9 mouse cellular contexts compared by ENCODE assay signal in genomic region chr5:150952669-150953521, GRCm38 (mm10). TPM values are rescaled to one million over a fixed set of nuclear protein-coding genes. Genes with fewer than 3 reads are reported as not detected.
A peak's percentile ranks its signal among the peaks of the same experiment; 100 is the strongest.
DNase-seq lines count a peak whose midpoint lies in the region; ATAC-seq and TF ChIP-seq lines count a peak whose summit lies in the region.
"Had no signal": no experiment of that assay in that cellular context is flagged by ENCODE, and none has a peak within 500 bp of the region (broad histone marks: within the 10 kb centered on the region; RNA-seq: fewer than 3 reads in every experiment).

No protein-coding gene starts in this region.

- H3K27ac ChIP-seq in forebrain, embryonic 11.5 days (ENCODE audit: low read depth, low read length), result no peak overlapping the region
- no peak overlapping the region for H3K27ac ChIP-seq in hindbrain, embryonic 14.5 days
- H3K27ac ChIP-seq in liver, adult 2 months (replicated peaks; ENCODE audit: insufficient read depth, low read depth, low read length), result no peak overlapping the region
- H3K27ac ChIP-seq: macrophage had no signal

- no peaks in the 10 kb centered on the region for H3K36me3 ChIP-seq in forebrain, embryonic 11.5 days (ENCODE audit: control insufficient read depth, insufficient read depth, low read length)
- no peaks in the 10 kb centered on the region for H3K36me3 ChIP-seq in hindbrain, embryonic 14.5 days (replicated peaks; ENCODE audit: control insufficient read depth, insufficient read depth)
- H3K36me3 ChIP-seq in liver, adult 2 months (ENCODE audit: control insufficient read depth, insufficient read depth, low read length), result no peaks in the 10 kb centered on the region

- 2% methylated on average over 79 of the region's 89 CpGs for WGBS in forebrain, embryonic 11.5 days
- WGBS in hindbrain, embryonic 14.5 days, result 2% methylated on average over 87 of the region's 89 CpGs
- 6% methylated on average over 89 of the region's 89 CpGs for WGBS in liver, adult 2 months

- TF ChIP-seq CTCF in liver, adult 2 months (IDR thresholded peaks at IDR 0.05; ENCODE audit: low read depth, low read length), result peak; percentile 71

- H3K27me3 ChIP-seq in forebrain, embryonic 11.5 days (ENCODE audit: control insufficient read depth, insufficient read depth, low read length), result peaks cover 24% of the 10 kb centered on the region
- H3K27me3 ChIP-seq in hindbrain, embryonic 14.5 days (ENCODE audit: control insufficient read depth, insufficient read depth, low read length), result peaks cover 12% of the 10 kb centered on the region
- no peaks in the 10 kb centered on the region for H3K27me3 ChIP-seq in liver, adult 2 months (ENCODE audit: control insufficient read depth, insufficient read depth, low read length)

- H3K79me2 ChIP-seq in liver, adult 2 months (ENCODE audit: control insufficient read depth, insufficient read depth, low read length), result no peaks in the 10 kb centered on the region

- intact Hi-C loops in left cerebral cortex, postnatal 14 days (cut with DNase I), result no loop called here

- H3K4me2 ChIP-seq in forebrain, embryonic 11.5 days (ENCODE audit: low read depth, low read length, severe bottlenecking), result peak overlapping the region; percentile 59
- H3K4me2 ChIP-seq in hindbrain, embryonic 14.5 days (replicated peaks), result peak overlapping the region; percentile 80

- H3K9me3 ChIP-seq in forebrain, embryonic 11.5 days (ENCODE audit: control insufficient read depth, low read length), result no peaks in the 10 kb centered on the region
- H3K9me3 ChIP-seq in hindbrain, embryonic 14.5 days (ENCODE audit: control insufficient read depth, low read length), result no peaks in the 10 kb centered on the region

- no peak for TF ChIP-seq POLR2A in liver, adult 2 months (IDR thresholded peaks at IDR 0.05; ENCODE audit: extremely low read depth, insufficient read depth, low read length)

- peak; percentile 25 for DNase-seq in right cerebral cortex, postnatal 4 days
- no peak for DNase-seq in right cerebral cortex, adult 2 months (ENCODE audit: low spot score in 2 of 2)
- DNase-seq in forebrain, embryonic 11.5 days (ENCODE audit: low spot score), result peak; percentile 71
- peak; percentile 25 for DNase-seq in hindbrain, embryonic 14.5 days (ENCODE audit: low spot score)
- peak; percentile 19 for DNase-seq in liver, adult 2 months (ENCODE audit: extremely low read depth, low read depth, low spot score)
- DNase-seq in neural tube, embryonic 10.5 days (ENCODE audit: extremely low spot score, low spot score), result peak; percentile 55
- DNase-seq in spleen, adult 12 weeks (ENCODE audit: low spot score), result no peak
- no peak for DNase-seq in left cerebral cortex, postnatal 14 days (ENCODE audit: low spot score in 2 of 2)

- peak; percentile 77 for ATAC-seq in forebrain, embryonic 11.5 days (replicated peaks; ENCODE audit: low FRiP score)
- ATAC-seq in hindbrain, embryonic 14.5 days (ENCODE audit: low FRiP score), result peak; percentile 82

- H3K4me3 ChIP-seq in forebrain, embryonic 11.5 days (ENCODE audit: low read depth, low read length), result peak overlapping the region; percentile 41
- H3K4me3 ChIP-seq in hindbrain, embryonic 14.5 days (replicated peaks; ENCODE audit: low read length), result peak overlapping the region; percentile 52
- peak overlapping the region; percentile 31; the same call in 1 of the 2 replicates for H3K4me3 ChIP-seq in liver, adult 2 months (ENCODE audit: insufficient read depth, low read depth, low read length)

- peak overlapping the region; percentile 32 for H3K9ac ChIP-seq in forebrain, embryonic 11.5 days (ENCODE audit: low read length)
- H3K9ac ChIP-seq in hindbrain, embryonic 14.5 days, result peak overlapping the region; percentile 65
- H3K9ac ChIP-seq in liver, adult 2 months (ENCODE audit: low read depth, low read length), result peak overlapping the region; percentile 46

- peaks cover 8% of the 10 kb centered on the region; the same call in 1 of the 2 replicates for H3K4me1 ChIP-seq in forebrain, embryonic 11.5 days (replicated peaks; ENCODE audit: control insufficient read depth, insufficient read depth, low read length)
- peaks cover 10% of the 10 kb centered on the region for H3K4me1 ChIP-seq in hindbrain, embryonic 14.5 days (replicated peaks; ENCODE audit: control insufficient read depth, insufficient read depth, low read length)
- no peaks in the 10 kb centered on the region for H3K4me1 ChIP-seq in liver, adult 2 months (ENCODE audit: control insufficient read depth, insufficient read depth, low read length)

RNA-seq across cellular contexts. Expression of gene Kl, which starts 0.5 kb away (rescaled TPM):
- polyA plus RNA-seq in forebrain, embryonic 11.5 days (2014; fragmentation: Nextera tagmentation; extraction: Ambion mirVana), result 0.19 and 0.20 TPM in 2 replicates
- polyA plus RNA-seq in hindbrain, embryonic 14.5 days (2014; fragmentation: Nextera tagmentation; extraction: Ambion mirVana), result 1.2 and 1.9 TPM in 2 replicates
- 0.07 TPM in 1 of 2 replicates, not detected in the other for total RNA-seq in liver, adult 2 months (2014; rRNA removed)
- polyA plus RNA-seq in liver, adult 2 months (2012; rRNA removed), result not detected in 2 replicates
- total RNA-seq in left cerebral cortex, postnatal 14 days (2021), result 1 to 10 TPM; 2.9 to 3.3 TPM
- polyA plus RNA-seq: macrophage had no signal

Comparison
In these comparisons a context has a peak if more than half of its experiments do, and no peak if none do; other contexts are left out.
1. DNase-seq: peak in right cerebral cortex, postnatal 4 days (single experiment), forebrain, embryonic 11.5 days (single experiment), hindbrain, embryonic 14.5 days (single experiment), liver, adult 2 months (single experiment) and neural tube, embryonic 10.5 days (single experiment); none in right cerebral cortex, adult 2 months (0 of 2), spleen, adult 12 weeks (single experiment) and left cerebral cortex, postnatal 14 days (0 of 2).
2. Peak in every context shown above with its lines, with median percentiles within 50 percentile points of each other: H3K4me3 ChIP-seq and H3K9ac ChIP-seq.